Mouse (Mus musculus) midbrain, embryonic 11.5 days (tissue): ENCODE data around the gene Ctc1. TPM values are rescaled to one million over a fixed set of nuclear protein-coding genes. Genes with fewer than 3 reads are reported as not detected.
"Not testable (repeated sequence)": the region's sequence is repeated elsewhere in the genome, so short reads cannot be mapped to it uniquely, and the experiment has no call there.

ENCODE experiments used
- ATAC-seq: fragments of 200-750 bp; cut with Nextera tagmentation; 2 replicates; pipeline ENCODE4 v1.8.0; 2017; ENCODE audit warnings: moderate TSS enrichment, moderate library complexity; ENCODE audit not compliant: low FRiP score
- DNase-seq: peaks from one replicate; pipeline ENCODE4 v3.0.0; 2015; ENCODE audit warnings: low spot score; ENCODE audit errors: missing footprints
- H3K27ac ChIP-seq: fragments of 300-500 bp; sonication (generic); 2 replicates; pipeline ENCODE4 v1.5.1; 2014; ENCODE audit warnings: low read depth, low read length
- H3K27me3 ChIP-seq: fragments of 300-500 bp; sonication (generic); 2 replicates; pipeline ENCODE4 v1.6.1; 2014; ENCODE audit warnings: mild to moderate bottlenecking, low read length, moderate library complexity, mixed read lengths; ENCODE audit not compliant: control insufficient read depth, insufficient read depth
- H3K36me3 ChIP-seq: fragments of 300-500 bp; sonication (generic); 2 replicates; pipeline ENCODE4 v1.6.1; 2014; ENCODE audit warnings: mild to moderate bottlenecking, low read length, moderate library complexity, mixed read lengths; ENCODE audit not compliant: control insufficient read depth, insufficient read depth
- H3K4me1 ChIP-seq: fragments of 300-500 bp; sonication (generic); 2 replicates; pipeline ENCODE4 v1.6.1; 2014; ENCODE audit warnings: low read length; ENCODE audit not compliant: control insufficient read depth, insufficient read depth
- H3K4me2 ChIP-seq: fragments of 300-500 bp; sonication (generic); 2 replicates; pipeline ENCODE4 v1.6.1; 2014; ENCODE audit warnings: mild to moderate bottlenecking, moderate library complexity
- H3K4me3 ChIP-seq: fragments of 300-500 bp; sonication (generic); 2 replicates; pipeline ENCODE4 v1.5.1; 2014; ENCODE audit warnings: low read depth, low read length
- H3K9ac ChIP-seq: fragments of 300-500 bp; sonication (generic); 2 replicates; pipeline ENCODE4 v1.6.1; 2014; ENCODE audit warnings: low read length
- H3K9me3 ChIP-seq: fragments of 300-500 bp; sonication (generic); 2 replicates; pipeline ENCODE4 v1.6.1; 2016; ENCODE audit warnings: low read length; ENCODE audit not compliant: control insufficient read depth
- WGBS: fragments of 180-500 bp; shearing (Covaris S2); extraction: QIAGEN DNeasy Blood & Tissue Kit; methylation state at CpG from one replicate; pipeline ENCODE4 v1.1.7; 2014; 5-methylcytosine and 5-hydroxymethylcytosine counted together
- polyA plus RNA-seq: library from polyadenylated mRNA; unstranded; fragments of >200 nt; fragmentation: Nextera tagmentation; extraction: Ambion mirVana; gene quantifications from 2 replicates; pipeline ENCODE4 v1.2.1, GENCODE M21; 2014

Gene Ctc1
- polyA plus RNA-seq, 1 experiment from 2014 or later, result 54.6 TPM

DNA sequence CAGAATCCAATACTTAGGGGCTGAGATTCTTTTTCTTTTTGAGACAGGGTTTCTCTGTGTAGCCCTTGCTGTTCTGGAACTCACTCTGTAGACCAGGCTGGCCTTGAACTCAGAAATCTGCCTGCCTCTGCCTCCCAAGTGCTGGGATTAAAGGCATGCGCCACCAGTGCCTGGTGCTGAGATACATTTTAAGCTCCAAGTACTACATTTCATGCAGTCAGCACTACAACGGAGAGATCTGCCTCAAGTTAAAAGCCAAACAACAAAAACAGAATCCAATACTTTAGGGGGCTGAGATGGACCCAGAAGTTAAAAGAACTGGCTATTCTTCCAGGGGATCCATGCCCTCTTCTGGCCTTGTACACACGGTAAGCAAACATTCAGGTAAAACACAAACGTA lies 12.9 kb upstream of the Ctc1 start:
- H3K9ac ChIP-seq, H3K27me3 ChIP-seq, H3K27ac ChIP-seq, H3K4me1 ChIP-seq, H3K9me3 ChIP-seq, DNase-seq, H3K4me2 ChIP-seq, ATAC-seq, H3K4me3 ChIP-seq: not testable (repeated sequence)
- WGBS, result 90% methylated on average over 4 of the region's 4 CpGs
- H3K36me3 ChIP-seq, result peaks cover 23% of the 10 kb centered on the region

DNA sequence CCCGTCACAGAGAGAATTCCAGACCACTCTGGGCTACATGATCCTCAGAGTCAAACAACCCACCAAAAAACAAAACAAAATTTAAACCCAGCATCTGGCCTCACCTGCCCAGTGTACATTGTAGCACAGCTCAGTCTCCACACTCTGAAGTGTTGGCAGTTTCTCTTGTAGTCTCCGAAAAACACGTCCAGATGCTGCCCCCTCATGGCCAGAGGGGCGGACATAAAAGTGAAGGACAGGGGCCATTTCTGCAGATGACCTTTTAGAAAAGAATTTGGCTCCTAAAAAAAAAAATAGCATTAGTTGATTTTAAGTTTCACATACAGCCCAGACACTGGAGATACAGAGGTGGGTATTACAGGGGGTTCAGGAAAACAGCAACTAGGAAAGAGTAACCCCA lies 12.1 kb upstream of the Ctc1 start:
- H3K4me1 ChIP-seq, result no peaks in the 10 kb centered on the region; the same call in 1 of the 2 replicates
- H3K9ac ChIP-seq, result no peak overlapping the region
- no peaks in the 10 kb centered on the region for H3K27me3 ChIP-seq
- WGBS, result 70% methylated on average over 4 of the region's 4 CpGs
- H3K4me3 ChIP-seq, result no peak overlapping the region
- no peak for ATAC-seq
- H3K4me2 ChIP-seq, result no peak overlapping the region
- no peaks in the 10 kb centered on the region for H3K9me3 ChIP-seq
- no peak overlapping the region for H3K27ac ChIP-seq
- no peak for DNase-seq
- peaks cover 18% of the 10 kb centered on the region for H3K36me3 ChIP-seq

DNA sequence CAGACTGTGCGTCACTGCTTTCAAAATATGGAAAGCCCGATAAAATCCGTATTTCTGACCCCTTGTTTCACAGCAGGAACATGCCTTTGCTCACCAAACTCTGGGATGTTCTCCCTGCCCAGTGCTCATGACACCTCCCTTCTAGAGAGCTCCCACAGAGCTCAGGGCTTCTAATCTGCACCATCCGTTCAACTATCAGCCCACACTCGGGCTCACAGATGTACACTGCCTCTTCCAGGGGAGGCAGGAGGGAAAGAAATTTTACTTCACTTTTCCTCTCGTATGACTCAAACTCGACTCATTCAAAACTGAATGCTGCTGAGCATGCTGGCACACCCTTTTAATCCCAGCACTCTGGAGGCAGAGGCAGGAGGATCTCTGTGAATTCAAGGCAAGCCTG lies 10.5 kb upstream of the Ctc1 start:
- Histone ChIP-seq H3K9ac (no peak overlapping the region), H3K27me3 (no peaks in the 10 kb centered on the region), H3K36me3 (peaks cover 13% of the 10 kb centered on the region), H3K27ac (no peak overlapping the region), H3K9me3 (no peaks in the 10 kb centered on the region), H3K4me3 (no peak overlapping the region), H3K4me2 (no peak overlapping the region), H3K4me1 (no peaks in the 10 kb centered on the region; the same call in 1 of the 2 replicates)
- DNase-seq (no peak), ATAC-seq (no peak)
- WGBS, result 91% methylated on average over 7 of the region's 7 CpGs

DNA sequence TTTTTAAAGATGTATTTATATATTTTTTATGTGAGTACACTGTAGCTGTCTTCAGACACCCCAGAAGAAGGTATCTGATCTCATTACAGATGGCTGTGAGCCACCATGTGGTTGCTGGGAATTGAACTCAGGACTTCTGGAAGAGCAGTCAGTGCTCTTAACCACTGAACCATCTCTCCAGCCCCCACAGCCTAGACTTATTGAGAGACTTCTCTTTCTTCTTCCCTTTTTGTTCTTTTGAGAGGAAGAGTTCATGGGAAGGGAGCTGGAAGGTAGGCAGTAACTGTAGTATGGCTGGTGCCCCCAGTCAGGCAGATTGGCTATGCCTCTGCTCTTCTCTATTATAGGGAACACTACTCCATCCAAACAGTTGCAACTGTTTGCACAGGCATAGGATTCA lies 9.1 kb upstream of the Ctc1 start:
- not testable (repeated sequence) for H3K27ac ChIP-seq, ATAC-seq, H3K4me3 ChIP-seq, H3K9me3 ChIP-seq, H3K9ac ChIP-seq, H3K36me3 ChIP-seq, H3K27me3 ChIP-seq, DNase-seq, H3K4me1 ChIP-seq, H3K4me2 ChIP-seq

DNA sequence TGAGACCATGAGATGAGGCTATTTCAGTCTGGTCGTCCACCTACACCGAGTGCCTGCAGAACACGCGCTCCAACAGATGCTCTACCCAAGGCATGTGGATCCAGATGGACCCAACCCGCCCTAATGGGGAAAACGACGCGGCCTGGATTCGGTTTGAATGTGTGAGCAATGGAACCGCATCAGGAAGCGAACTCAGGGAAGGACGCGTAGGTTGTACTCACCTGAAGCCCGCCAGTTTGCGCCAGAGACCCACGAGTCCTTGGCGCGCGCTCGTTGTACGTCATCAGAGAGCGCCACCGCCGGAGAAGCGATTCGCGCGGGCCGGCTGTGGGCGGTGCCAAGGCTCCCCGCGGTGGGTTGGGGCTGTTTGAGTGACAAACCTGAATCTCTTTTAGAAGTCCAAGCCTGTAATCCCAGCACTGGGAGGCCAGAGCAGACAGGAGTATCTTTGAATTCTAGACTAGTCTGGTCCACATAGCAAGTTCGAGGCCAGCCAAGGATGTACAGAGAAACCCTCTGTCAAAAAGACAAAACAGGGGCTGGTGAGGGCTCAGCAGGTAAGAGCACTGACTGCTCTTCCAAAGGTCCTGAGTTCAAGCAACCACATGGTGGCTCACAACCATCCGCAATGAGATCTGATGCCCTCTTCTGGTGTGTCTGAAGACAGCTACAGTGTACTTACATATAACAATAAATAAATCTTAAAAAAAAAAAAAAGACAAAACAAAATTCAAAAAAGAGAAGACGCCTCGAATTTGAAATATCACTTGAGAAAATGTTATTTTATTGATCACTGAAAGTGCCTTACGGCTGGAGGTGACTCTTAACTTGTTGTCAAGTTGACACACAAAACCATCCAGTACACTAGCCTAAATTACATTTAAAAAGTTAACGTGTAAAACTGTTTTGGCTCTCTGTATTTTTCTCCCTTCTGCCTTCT lies 7.3 kb upstream of the Ctc1 start, which contains the start of gene Pfas:
Gene Pfas (minus strand): TSS at position 279 of the 940 bp plus-strand sequence.
- Histone ChIP-seq H3K4me1 (peaks cover 2% of the 10 kb centered on the region; the same call in 1 of the 2 replicates), H3K27ac (no peak within 1 kb of the TSS), H3K4me3 (peak within 1 kb of the TSS; percentile 73), H3K4me2 (peak within 1 kb of the TSS; percentile 57), H3K27me3 (no peaks in the 10 kb centered on the region), H3K36me3 (no peaks in the 10 kb centered on the region), H3K9me3 (no peaks in the 10 kb centered on the region), H3K9ac (peak within 1 kb of the TSS; percentile 68)
- peak; percentile 89 for ATAC-seq
- 9% methylated on average over 38 of the region's 38 CpGs for WGBS
- peak; percentile 99 for DNase-seq

DNA sequence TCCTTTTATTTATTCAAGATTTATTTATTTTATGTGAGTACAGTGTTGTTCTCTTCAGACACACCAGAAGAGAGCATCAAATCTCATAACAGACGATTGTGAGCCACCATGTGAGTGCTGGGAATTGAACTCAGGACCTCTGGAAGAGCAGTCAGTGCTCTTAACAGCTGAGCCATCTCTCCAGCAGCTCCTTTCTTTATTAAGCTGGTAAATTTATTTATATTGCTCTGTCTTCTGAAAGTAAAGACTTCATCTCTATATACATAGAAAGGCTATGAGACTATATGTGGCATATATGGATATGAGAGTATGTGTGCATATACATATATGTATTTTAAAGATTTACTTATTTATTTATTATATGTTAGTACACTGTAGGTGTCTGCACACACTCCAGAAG lies 6.2 kb upstream of the Ctc1 start:
- Histone ChIP-seq H3K9ac (no peak overlapping the region), H3K4me2 (no peak overlapping the region), H3K4me1 (peaks cover 2% of the 10 kb centered on the region; the same call in 1 of the 2 replicates), H3K4me3 (no peak overlapping the region), H3K27ac (no peak overlapping the region), H3K9me3 (no peaks in the 10 kb centered on the region), H3K27me3 (no peaks in the 10 kb centered on the region), H3K36me3 (no peaks in the 10 kb centered on the region)
- WGBS, result 94% methylated on average over 1 of the region's 1 CpGs
- no peak for DNase-seq
- ATAC-seq, result no peak

DNA sequence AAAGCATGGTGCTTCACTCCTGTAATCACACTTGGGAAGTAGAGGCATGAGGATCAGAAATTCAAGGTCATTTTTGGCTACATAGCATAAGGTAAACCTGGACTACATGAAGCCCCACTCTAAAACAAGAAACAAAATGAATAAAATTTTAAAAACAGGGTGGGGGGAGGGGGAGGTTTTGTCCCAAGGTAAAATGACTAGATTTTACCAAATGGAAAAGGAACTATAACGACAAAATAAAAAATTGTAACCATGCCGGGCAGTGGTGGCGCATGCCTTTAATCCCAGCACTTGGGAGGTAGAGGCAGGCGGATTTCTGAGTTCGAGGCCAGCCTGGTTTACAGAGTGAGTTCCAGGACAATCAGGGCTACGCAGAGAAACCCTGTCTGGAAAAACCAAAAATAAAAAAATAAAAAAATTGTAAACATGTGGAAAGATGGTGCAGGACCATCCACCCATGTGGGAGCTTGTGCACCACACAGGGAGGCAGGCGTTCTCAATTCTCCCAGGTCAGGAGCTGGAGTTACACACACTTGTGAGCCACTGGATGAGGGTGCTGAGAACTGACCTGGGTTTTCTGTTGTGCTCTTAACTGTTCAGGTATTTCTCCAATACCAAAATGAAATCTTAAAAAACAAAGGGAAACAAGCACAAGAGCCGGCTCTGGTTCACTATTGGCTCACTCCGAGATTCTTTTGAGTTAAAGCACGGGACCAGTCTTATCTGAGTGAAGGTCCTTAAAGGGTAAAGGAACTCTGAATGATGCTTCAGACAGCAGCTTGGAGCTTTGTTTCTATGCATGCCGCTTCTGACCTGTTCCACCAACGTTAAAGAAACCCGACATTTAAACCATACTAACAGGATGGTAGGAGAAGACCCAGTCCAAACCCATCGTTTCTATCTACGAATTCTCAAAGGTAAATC lies 5.0 kb upstream of the Ctc1 start:
- DNase-seq, result no peak
- no peak for ATAC-seq
- Histone ChIP-seq H3K36me3 (no peaks in the 10 kb centered on the region), H3K27ac (no peak overlapping the region), H3K9me3 (no peaks in the 10 kb centered on the region), H3K9ac (no peak overlapping the region), H3K4me1 (peaks cover 2% of the 10 kb centered on the region; the same call in 1 of the 2 replicates), H3K4me3 (no peak overlapping the region), H3K4me2 (no peak overlapping the region), H3K27me3 (no peaks in the 10 kb centered on the region)
- WGBS, result 89% methylated on average over 15 of the region's 15 CpGs

DNA sequence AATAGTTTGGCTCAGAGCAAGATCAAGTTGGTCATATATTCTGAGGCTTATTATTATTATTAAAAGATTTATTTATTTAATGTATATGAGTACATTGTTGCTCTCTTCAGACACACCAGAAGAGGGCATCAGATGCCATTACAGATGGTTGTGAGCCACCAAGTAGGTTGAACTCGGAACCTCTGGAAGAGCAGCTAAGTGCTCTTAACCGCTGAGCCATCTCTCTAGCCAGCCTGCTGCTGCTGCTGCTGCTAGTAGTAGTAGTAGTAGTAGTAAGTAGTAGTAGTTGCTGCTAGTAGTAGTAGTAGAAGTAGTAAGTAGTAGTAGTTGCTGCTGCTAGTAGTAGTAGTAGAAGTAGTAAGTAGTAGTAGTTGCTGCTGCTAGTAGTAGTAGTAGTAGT lies 4.3 kb upstream of the Ctc1 start:
- not testable (repeated sequence) for ATAC-seq, H3K36me3 ChIP-seq, H3K27ac ChIP-seq, DNase-seq, H3K27me3 ChIP-seq, H3K9ac ChIP-seq, H3K4me1 ChIP-seq, H3K9me3 ChIP-seq
- H3K4me3 ChIP-seq, result peak overlapping the region; percentile 49
- H3K4me2 ChIP-seq, result peak overlapping the region; percentile 88
- 70% methylated on average over 2 of the region's 2 CpGs for WGBS
